Mouse (Mus musculus): ENCODE results near the gene Homer2. TPM values are rescaled to one million over a fixed set of nuclear protein-coding genes. Genes with fewer than 3 reads are reported as not detected.

Gene Homer2
- polyA plus RNA-seq, 1 experiment from 2014 or later, result 63.4 TPM

GRCm38 (mm10) chr7:81695763-81696533, 11.4 kb downstream of the Homer2 start:
- WGBS, result 72% methylated on average over 16 of the region's 16 CpGs
- H3K4me1 ChIP-seq (replicated peaks), result peaks cover 23% of the 10 kb centered on the region
- H3K27ac ChIP-seq, result no peak overlapping the region

GRCm38 (mm10) chr7:81691067-81691466, 16.3 kb downstream of the Homer2 start:
- Histone ChIP-seq H3K4me1 (replicated peaks) (peaks cover 34% of the 10 kb centered on the region), H3K36me3 (no peaks in the 10 kb centered on the region)
- no peak for ATAC-seq (replicated peaks; ENCODE audit: insufficient number of reproducible peaks, insufficient read depth, low FRiP score, low read depth)

More at GRCm38 (mm10) chr7:81695763-81696533, 11.4 kb downstream of the Homer2 start:
- ATAC-seq (replicated peaks; ENCODE audit: insufficient number of reproducible peaks, insufficient read depth, low FRiP score, low read depth), result no peak
- H3K9me3 ChIP-seq (replicated peaks), result no peaks in the 10 kb centered on the region
- H3K9ac ChIP-seq, result no peak overlapping the region
- no peaks in the 10 kb centered on the region for H3K36me3 ChIP-seq
- H3K4me2 ChIP-seq, result no peak overlapping the region
- no peaks in the 10 kb centered on the region for H3K27me3 ChIP-seq
- no peak overlapping the region for H3K4me3 ChIP-seq

GRCm38 (mm10) chr7:81689116-81689681, 18.1 kb downstream of the Homer2 start:
- no peak overlapping the region for H3K4me3 ChIP-seq
- 47% methylated on average over 8 of the region's 8 CpGs for WGBS

More at GRCm38 (mm10) chr7:81691067-81691466, 16.3 kb downstream of the Homer2 start:
- Histone ChIP-seq H3K4me3 (no peak overlapping the region), H3K9ac (no peak overlapping the region), H3K9me3 (replicated peaks) (no peaks in the 10 kb centered on the region), H3K27ac (no peak overlapping the region), H3K4me2 (no peak overlapping the region), H3K27me3 (no peaks in the 10 kb centered on the region)
- WGBS, result 67% methylated on average over 5 of the region's 5 CpGs

GRCm38 (mm10) chr7:81688378-81688777, 18.9 kb downstream of the Homer2 start:
- no peak for ATAC-seq (replicated peaks; ENCODE audit: insufficient number of reproducible peaks, insufficient read depth, low FRiP score, low read depth)
- Histone ChIP-seq H3K9me3 (replicated peaks) (no peaks in the 10 kb centered on the region), H3K36me3 (no peaks in the 10 kb centered on the region), H3K27me3 (no peaks in the 10 kb centered on the region), H3K4me1 (replicated peaks) (peaks cover 54% of the 10 kb centered on the region), H3K9ac (no peak overlapping the region), H3K4me3 (no peak overlapping the region), H3K4me2 (no peak overlapping the region), H3K27ac (peak overlapping the region; percentile 51)
- WGBS, result 68% methylated on average over 9 of the region's 9 CpGs

More at GRCm38 (mm10) chr7:81689116-81689681, 18.1 kb downstream of the Homer2 start:
- peaks cover 51% of the 10 kb centered on the region for H3K4me1 ChIP-seq (replicated peaks)
- ATAC-seq (replicated peaks; ENCODE audit: insufficient number of reproducible peaks, insufficient read depth, low FRiP score, low read depth), result peak; percentile 36; the same call in 1 of the 2 replicates
- H3K9ac ChIP-seq, result no peak overlapping the region
- no peaks in the 10 kb centered on the region for H3K27me3 ChIP-seq
- H3K9me3 ChIP-seq (replicated peaks), result no peaks in the 10 kb centered on the region
- H3K4me2 ChIP-seq, result no peak overlapping the region
- no peaks in the 10 kb centered on the region for H3K36me3 ChIP-seq
- peak overlapping the region; percentile 51 for H3K27ac ChIP-seq

GRCm38 (mm10) chr7:81687684-81688316, 19.5 kb downstream of the Homer2 start:
- Histone ChIP-seq H3K4me3 (no peak overlapping the region), H3K36me3 (no peaks in the 10 kb centered on the region), H3K27me3 (no peaks in the 10 kb centered on the region), H3K4me1 (replicated peaks) (peaks cover 60% of the 10 kb centered on the region), H3K9ac (no peak overlapping the region), H3K9me3 (replicated peaks) (no peaks in the 10 kb centered on the region), H3K27ac (peak overlapping the region; percentile 51), H3K4me2 (no peak overlapping the region)
- ATAC-seq (replicated peaks; ENCODE audit: insufficient number of reproducible peaks, insufficient read depth, low FRiP score, low read depth), result no peak
- WGBS, result 53% methylated on average over 6 of the region's 6 CpGs

- Histone ChIP-seq H3K4me1 (replicated peaks) (peaks cover 70% of the 10 kb centered on the region), H3K27me3 (no peaks in the 10 kb centered on the region), H3K27ac (peak overlapping the region; percentile 93), H3K4me2 (no peak overlapping the region), H3K9me3 (replicated peaks) (no peaks in the 10 kb centered on the region), H3K36me3 (no peaks in the 10 kb centered on the region), H3K4me3 (no peak overlapping the region), H3K9ac (no peak overlapping the region)
- ATAC-seq (replicated peaks; ENCODE audit: insufficient number of reproducible peaks, insufficient read depth, low FRiP score, low read depth), result no peak
- WGBS, result 64% methylated on average over 7 of the region's 7 CpGs
Measured at GRCm38 (mm10) chr7:81685375-81685774, 22.0 kb downstream of the Homer2 start.

- Histone ChIP-seq H3K4me2 (peak overlapping the region; percentile 39), H3K9me3 (replicated peaks) (no peaks in the 10 kb centered on the region), H3K4me1 (replicated peaks) (peaks cover 59% of the 10 kb centered on the region), H3K27ac (peak overlapping the region; percentile 93), H3K9ac (no peak overlapping the region; the same call in 1 of the 2 replicates), H3K36me3 (no peaks in the 10 kb centered on the region), H3K27me3 (no peaks in the 10 kb centered on the region), H3K4me3 (no peak overlapping the region)
- 30% methylated on average over 7 of the region's 7 CpGs for WGBS
- ATAC-seq (replicated peaks; ENCODE audit: insufficient number of reproducible peaks, insufficient read depth, low FRiP score, low read depth), result peak; percentile 76
Measured at GRCm38 (mm10) chr7:81683779-81684422, 23.4 kb downstream of the Homer2 start.

GRCm38 (mm10) chr7:81681386-81681785, 25.9 kb downstream of the Homer2 start:
- Histone ChIP-seq H3K36me3 (no peaks in the 10 kb centered on the region), H3K4me1 (replicated peaks) (peaks cover 42% of the 10 kb centered on the region), H3K4me2 (no peak overlapping the region), H3K9me3 (replicated peaks) (no peaks in the 10 kb centered on the region), H3K27me3 (no peaks in the 10 kb centered on the region), H3K4me3 (no peak overlapping the region), H3K27ac (no peak overlapping the region), H3K9ac (no peak overlapping the region)
- ATAC-seq (replicated peaks; ENCODE audit: insufficient number of reproducible peaks, insufficient read depth, low FRiP score, low read depth), result no peak
- 67% methylated on average over 3 of the region's 3 CpGs for WGBS

GRCm38 (mm10) chr7:81673359-81674013, 33.8 kb downstream of the Homer2 start:
- Histone ChIP-seq H3K4me2 (peak overlapping the region; percentile 41), H3K27me3 (no peaks in the 10 kb centered on the region), H3K27ac (peak overlapping the region; percentile 73), H3K9ac (peak overlapping the region; percentile 19; the same call in 1 of the 2 replicates), H3K4me3 (no peak overlapping the region), H3K9me3 (replicated peaks) (no peaks in the 10 kb centered on the region), H3K4me1 (replicated peaks) (peaks cover 25% of the 10 kb centered on the region), H3K36me3 (no peaks in the 10 kb centered on the region)
- 35% methylated on average over 15 of the region's 15 CpGs for WGBS
- ATAC-seq (replicated peaks; ENCODE audit: insufficient number of reproducible peaks, insufficient read depth, low FRiP score, low read depth), result peak; percentile 80

GRCm38 (mm10) chr7:81672735-81673291, 34.5 kb downstream of the Homer2 start:
- no peak for ATAC-seq (replicated peaks; ENCODE audit: insufficient number of reproducible peaks, insufficient read depth, low FRiP score, low read depth)
- H3K36me3 ChIP-seq, result no peaks in the 10 kb centered on the region
- no peak overlapping the region for H3K4me3 ChIP-seq
- H3K27me3 ChIP-seq, result no peaks in the 10 kb centered on the region
- peaks cover 25% of the 10 kb centered on the region for H3K4me1 ChIP-seq (replicated peaks)
- H3K4me2 ChIP-seq, result peak overlapping the region; percentile 41
- no peaks in the 10 kb centered on the region for H3K9me3 ChIP-seq (replicated peaks)
- no peak overlapping the region for H3K9ac ChIP-seq
- peak overlapping the region; percentile 73 for H3K27ac ChIP-seq
- 43% methylated on average over 10 of the region's 10 CpGs for WGBS
